Mouse (Mus musculus): ENCODE results near the gene Itpr2. TPM values are rescaled to one million over a fixed set of nuclear protein-coding genes. Genes with fewer than 3 reads are reported as not detected.

Itpr2 gene
- polyA plus RNA-seq, 1 experiment from 2014 or later = 31.2 TPM

GRCm38 (mm10) chr6:146071883-146072282, 430.1 kb downstream of the Itpr2 start:
- 71% methylated on average over 1 of the region's 1 CpGs for WGBS
- no peak overlapping the region for H3K4me2 ChIP-seq
- no peaks in the 10 kb centered on the region for H3K36me3 ChIP-seq
- H3K9me3 ChIP-seq = peaks cover 11% of the 10 kb centered on the region; the same call in 1 of the 2 replicates
- ATAC-seq (ENCODE audit: extremely low read depth, insufficient number of reproducible peaks, low FRiP score, low TSS enrichment) = no peak
- no peak overlapping the region for H3K4me3 ChIP-seq
- H3K27me3 ChIP-seq (replicated peaks) = no peaks in the 10 kb centered on the region
- no peak overlapping the region for H3K9ac ChIP-seq
- H3K4me1 ChIP-seq = no peaks in the 10 kb centered on the region
- no peak overlapping the region for H3K27ac ChIP-seq (replicated peaks)

Other genes with a start within 250 kb of the Itpr2 start
- 79.8 and 86.3 TPM in 2 replicates for gene Fgfr1op2, start 75.0 kb upstream of the Itpr2 start, polyA plus RNA-seq (2015; fragmentation: Nextera tagmentation; extraction: Ambion mirVana)
- gene Ints13, start 75.6 kb upstream of the Itpr2 start, polyA plus RNA-seq (2015; fragmentation: Nextera tagmentation; extraction: Ambion mirVana) = 43.4 and 50.9 TPM in 2 replicates
- gene Med21, start 140.3 kb upstream of the Itpr2 start, polyA plus RNA-seq (2015; fragmentation: Nextera tagmentation; extraction: Ambion mirVana) = 139 and 155 TPM in 2 replicates
- gene Tm7sf3, start 140.6 kb upstream of the Itpr2 start, polyA plus RNA-seq (2015; fragmentation: Nextera tagmentation; extraction: Ambion mirVana) = 36.4 and 38.9 TPM in 2 replicates
- gene Stk38l, start 222.8 kb upstream of the Itpr2 start, polyA plus RNA-seq (2015; fragmentation: Nextera tagmentation; extraction: Ambion mirVana) = 37.9 and 41.4 TPM in 2 replicates